Mouse (Mus musculus): ENCODE measurements around the gene Mettl27.
"Not testable (repeated sequence)": the region's sequence is repeated elsewhere in the genome, so short reads cannot be mapped to it uniquely, and the experiment has no call there.

DNA sequence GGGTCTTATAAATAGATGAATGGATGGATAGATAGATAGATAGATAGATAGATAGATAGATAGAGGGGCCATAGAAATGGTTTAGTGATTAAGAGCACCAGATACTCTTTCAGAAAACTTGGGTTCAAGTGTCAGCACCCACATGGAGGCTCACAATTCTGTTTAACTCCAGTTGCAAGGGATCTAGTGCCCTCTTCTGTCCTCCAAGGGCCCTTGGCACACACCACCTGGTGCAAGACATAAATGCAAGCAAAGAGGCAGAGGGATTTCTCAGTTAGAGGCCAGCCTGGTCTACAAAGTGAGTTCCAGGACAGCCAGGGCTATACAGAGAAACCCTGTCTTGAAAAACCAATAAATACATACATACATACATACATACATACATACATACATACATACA, 32.5 kb downstream of the Mettl27 start:
- TF ChIP-seq CTCF (IDR thresholded peaks at IDR 0.05; ENCODE audit: insufficient read depth, low read length); POLR2A (IDR thresholded peaks at IDR 0.05; ENCODE audit: borderline replicate concordance, extremely low read depth, low read depth, low read length): not testable (repeated sequence)
